Mouse (Mus musculus) liver, adult 2 months (tissue): Measurements from ENCODE around the gene Scnn1b. TPM values are rescaled to one million over a fixed set of nuclear protein-coding genes. Genes with fewer than 3 reads are reported as not detected.

Experiments used
- DNase-seq: peaks from one replicate; pipeline ENCODE4 v3.0.0-alpha.2; 2011; ENCODE audit warnings: low read depth, low spot score; ENCODE audit errors: extremely low read depth
- H3K27ac ChIP-seq: fragments of 200-500 bp; replicated peaks from 2 replicates; pipeline ENCODE4 v1.5.1; 2012; ENCODE audit warnings: low read depth, mild to moderate bottlenecking, control low read depth, inconsistent platforms, low read length; ENCODE audit not compliant: insufficient read depth
- H3K27me3 ChIP-seq: fragments of 200-500 bp; 2 replicates; pipeline ENCODE4 v1.6.1; 2012; ENCODE audit warnings: mild to moderate bottlenecking, moderate library complexity, low read length, inconsistent platforms; ENCODE audit not compliant: control insufficient read depth, insufficient read depth
- H3K36me3 ChIP-seq: fragments of 200-500 bp; 2 replicates; pipeline ENCODE4 v1.6.1; 2012; ENCODE audit warnings: low read length, inconsistent platforms; ENCODE audit not compliant: control insufficient read depth, insufficient read depth
- H3K4me1 ChIP-seq: fragments of 200-500 bp; 2 replicates; pipeline ENCODE4 v1.6.1; 2011; ENCODE audit warnings: low read length; ENCODE audit not compliant: control insufficient read depth, insufficient read depth
- H3K4me3 ChIP-seq: fragments of 200-500 bp; 2 replicates; pipeline ENCODE4 v1.5.1; 2011; ENCODE audit warnings: low read depth, mild to moderate bottlenecking, control low read depth, low read length, moderate library complexity; ENCODE audit not compliant: insufficient read depth
- H3K79me2 ChIP-seq: fragments of 200-500 bp; 2 replicates; pipeline ENCODE4 v1.6.1; 2012; ENCODE audit warnings: inconsistent platforms, mild to moderate bottlenecking, low read length, moderate library complexity; ENCODE audit not compliant: control insufficient read depth, insufficient read depth
- H3K9ac ChIP-seq: fragments of 200-500 bp; 2 replicates; pipeline ENCODE4 v1.6.1; 2012; ENCODE audit warnings: low read depth, mild to moderate bottlenecking, control low read depth, inconsistent platforms, low read length
- CTCF ChIP-seq: fragments of 200-500 bp; IDR thresholded peaks from 2 replicates; pipeline ENCODE4 v1.5.1; 2011; ENCODE audit warnings: low read depth, low read length, control low read depth
- POLR2A ChIP-seq: fragments of 200-500 bp; IDR thresholded peaks from 2 replicates; pipeline ENCODE4 v1.6.1; 2011; ENCODE audit warnings: low read length, control low read depth; ENCODE audit not compliant: insufficient read depth; ENCODE audit errors: extremely low read depth
- WGBS: fragments of 180-500 bp; shearing (Covaris S2); methylation state at CpG from one replicate; pipeline ENCODE4 v1.1.7; 2018; 5-methylcytosine and 5-hydroxymethylcytosine counted together
- polyA plus RNA-seq: library from polyadenylated mRNA; depleted of rRNA; stranded (reverse); fragments of >200 nt; gene quantifications from 2 replicates; pipeline ENCODE4 v1.2.3, GENCODE M21; 2012; rRNA removed
- total RNA-seq: library from RNA; depleted of rRNA; stranded (reverse); fragments of >200 nt; gene quantifications from 2 replicates; pipeline ENCODE4 v1.2.3, GENCODE M21; 2014; rRNA removed

Scnn1b gene
- total RNA-seq (not detected in 2 replicates), polyA plus RNA-seq (0.05 TPM in 1 of 2 replicates, not detected in the other)

GRCm38 (mm10) chr7:121864858-121865585 is at the start of gene Scnn1b:
Scnn1b (plus strand) TSS chr7:121865038.
- peaks cover 11% of the 10 kb centered on the region; the same call in 1 of the 2 replicates for H3K27me3 ChIP-seq
- no peak within 1 kb of the TSS for H3K4me3 ChIP-seq
- no peak for TF ChIP-seq CTCF
- TF ChIP-seq POLR2A, result no peak
- no peaks in the 10 kb centered on the region for H3K36me3 ChIP-seq
- no peaks in the 10 kb centered on the region for H3K4me1 ChIP-seq
- no peak for DNase-seq
- 4% methylated on average over 42 of the region's 42 CpGs for WGBS
- H3K27ac ChIP-seq, result no peak within 1 kb of the TSS
- no peak within 1 kb of the TSS for H3K9ac ChIP-seq
- H3K79me2 ChIP-seq, result no peaks in the 10 kb centered on the region

- no peak overlapping the region for H3K27ac ChIP-seq
- H3K36me3 ChIP-seq, result no peaks in the 10 kb centered on the region
- H3K9ac ChIP-seq, result no peak overlapping the region
- peaks cover 4% of the 10 kb centered on the region; the same call in 1 of the 2 replicates for H3K27me3 ChIP-seq
- H3K79me2 ChIP-seq, result no peaks in the 10 kb centered on the region
- WGBS, result 75% methylated on average over 6 of the region's 6 CpGs
- TF ChIP-seq POLR2A (no peak), CTCF (no peak)
- H3K4me1 ChIP-seq, result no peaks in the 10 kb centered on the region; the same call in 1 of the 2 replicates
- DNase-seq, result peak; percentile 70
- H3K4me3 ChIP-seq, result no peak overlapping the region
Measured at GRCm38 (mm10) chr7:121821632-121822031, 43.2 kb upstream of the Scnn1b start.

- WGBS, result 20% methylated on average over 1 of the region's 1 CpGs
- H3K4me3 ChIP-seq, result no peak overlapping the region
Measured at GRCm38 (mm10) chr7:121828481-121828880, 36.4 kb upstream of the Scnn1b start.

GRCm38 (mm10) chr7:121835392-121835791 is 29.4 kb upstream of the Scnn1b start:
- H3K4me1 ChIP-seq, result no peaks in the 10 kb centered on the region
- TF ChIP-seq CTCF (peak; percentile 31; the same call in 1 of the 2 replicates), POLR2A (no peak)
- no peak overlapping the region for H3K4me3 ChIP-seq
- no peak overlapping the region for H3K27ac ChIP-seq
- no peak overlapping the region for H3K9ac ChIP-seq
- no peaks in the 10 kb centered on the region for H3K79me2 ChIP-seq
- H3K27me3 ChIP-seq, result peaks cover 7% of the 10 kb centered on the region; the same call in 1 of the 2 replicates
- DNase-seq, result no peak
- no peaks in the 10 kb centered on the region for H3K36me3 ChIP-seq
- 83% methylated on average over 7 of the region's 7 CpGs for WGBS

More at GRCm38 (mm10) chr7:121828481-121828880, 36.4 kb upstream of the Scnn1b start:
- H3K27me3 ChIP-seq, result 0 out of 2 replicates have a peak, but pooled peaks cover 2% of the 10 kb centered on the region
- TF ChIP-seq CTCF (no peak), POLR2A (no peak)
- no peaks in the 10 kb centered on the region for H3K79me2 ChIP-seq
- no peaks in the 10 kb centered on the region for H3K36me3 ChIP-seq
- no peak overlapping the region for H3K27ac ChIP-seq
- DNase-seq, result peak; percentile 92
- H3K4me1 ChIP-seq, result peaks cover 5% of the 10 kb centered on the region; the same call in 1 of the 2 replicates
- H3K9ac ChIP-seq, result no peak overlapping the region

- TF ChIP-seq POLR2A (no peak), CTCF (no peak)
Measured at GRCm38 (mm10) chr7:121836827-121837226, 28.0 kb upstream of the Scnn1b start.

GRCm38 (mm10) chr7:121840810-121841209 is 24.0 kb upstream of the Scnn1b start:
- Histone ChIP-seq H3K4me3 (no peak overlapping the region), H3K36me3 (no peaks in the 10 kb centered on the region), H3K4me1 (no peaks in the 10 kb centered on the region), H3K27ac (no peak overlapping the region), H3K27me3 (peaks cover 3% of the 10 kb centered on the region; the same call in 1 of the 2 replicates), H3K79me2 (no peaks in the 10 kb centered on the region), H3K9ac (no peak overlapping the region)
- TF ChIP-seq POLR2A, result no peak
- no peak for TF ChIP-seq CTCF
- no peak for DNase-seq
- WGBS, result 85% methylated on average over 7 of the region's 7 CpGs

More at GRCm38 (mm10) chr7:121836827-121837226, 28.0 kb upstream of the Scnn1b start:
- DNase-seq, result no peak
- H3K36me3 ChIP-seq, result no peaks in the 10 kb centered on the region
- no peak overlapping the region for H3K27ac ChIP-seq
- H3K27me3 ChIP-seq, result peaks cover 5% of the 10 kb centered on the region; the same call in 1 of the 2 replicates
- 36% methylated on average over 7 of the region's 7 CpGs for WGBS
- no peak overlapping the region for H3K4me3 ChIP-seq
- no peak overlapping the region for H3K9ac ChIP-seq
- no peaks in the 10 kb centered on the region for H3K4me1 ChIP-seq
- no peaks in the 10 kb centered on the region for H3K79me2 ChIP-seq
